Mouse (Mus musculus) midbrain, embryonic 15.5 days (tissue): ENCODE measurements around the gene Tamm41. TPM values are rescaled to one million over a fixed set of nuclear protein-coding genes. Genes with fewer than 3 reads are reported as not detected.

Source experiments
- ATAC-seq: fragments of 200-750 bp; cut with Nextera tagmentation; replicated peaks from 2 replicates; pipeline ENCODE4 v1.8.0; 2017; ENCODE audit warnings: moderate TSS enrichment
- H3K27ac ChIP-seq: fragments of 300-500 bp; sonication (generic); 2 replicates; pipeline ENCODE4 v1.5.1; 2015; ENCODE audit warnings: mild to moderate bottlenecking, inconsistent platforms
- H3K27me3 ChIP-seq: fragments of 300-500 bp; sonication (generic); replicated peaks from 2 replicates; pipeline ENCODE4 v1.6.1; 2015; ENCODE audit warnings: inconsistent platforms
- H3K36me3 ChIP-seq: fragments of 300-500 bp; sonication (generic); replicated peaks from 2 replicates; pipeline ENCODE4 v1.6.1; 2015; ENCODE audit warnings: inconsistent platforms
- H3K4me1 ChIP-seq: fragments of 300-500 bp; sonication (generic); 2 replicates; pipeline ENCODE4 v1.6.1; 2015; ENCODE audit warnings: inconsistent platforms
- H3K4me2 ChIP-seq: fragments of 300-500 bp; sonication (generic); 2 replicates; pipeline ENCODE4 v1.6.1; 2015; ENCODE audit warnings: inconsistent platforms, mild to moderate bottlenecking, moderate library complexity
- H3K4me3 ChIP-seq: fragments of 300-500 bp; sonication (generic); 2 replicates; pipeline ENCODE4 v1.5.1; 2015; ENCODE audit warnings: mild to moderate bottlenecking, inconsistent platforms
- H3K9ac ChIP-seq: fragments of 300-500 bp; sonication (generic); 2 replicates; pipeline ENCODE4 v1.6.1; 2015; ENCODE audit warnings: mild to moderate bottlenecking, inconsistent platforms
- H3K9me3 ChIP-seq: fragments of 300-500 bp; sonication (generic); 2 replicates; pipeline ENCODE4 v1.6.1; 2016; ENCODE audit warnings: inconsistent platforms
- WGBS: fragments of 180-500 bp; shearing (Covaris S2); methylation state at CpG from one replicate; pipeline ENCODE4 v1.1.7; 2015; ENCODE audit warnings: mixed read lengths; 5-methylcytosine and 5-hydroxymethylcytosine counted together
- polyA plus RNA-seq: library from polyadenylated mRNA; unstranded; fragments of >200 nt; fragmentation: Nextera tagmentation; extraction: Ambion mirVana; gene quantifications from 2 replicates; pipeline ENCODE4 v1.2.1, GENCODE M21; 2015

The Tamm41 gene
- polyA plus RNA-seq, 1 experiment from 2014 or later = 51.0 TPM

GRCm38 (mm10) chr6:114967623-114968022 is 70.1 kb downstream of the Tamm41 start:
- H3K4me2 ChIP-seq = peak overlapping the region; percentile 90; the same call in 1 of the 2 replicates
- H3K27me3 ChIP-seq = peaks cover 15% of the 10 kb centered on the region; the same call in 1 of the 2 replicates
- 49% methylated on average over 12 of the region's 12 CpGs for WGBS
- no peak for ATAC-seq
- peak overlapping the region; percentile 73 for H3K4me3 ChIP-seq
- no peak overlapping the region for H3K27ac ChIP-seq
- H3K9me3 ChIP-seq = no peaks in the 10 kb centered on the region
- H3K4me1 ChIP-seq = peaks cover 18% of the 10 kb centered on the region
- H3K9ac ChIP-seq = no peak overlapping the region
- no peaks in the 10 kb centered on the region for H3K36me3 ChIP-seq

DNA sequence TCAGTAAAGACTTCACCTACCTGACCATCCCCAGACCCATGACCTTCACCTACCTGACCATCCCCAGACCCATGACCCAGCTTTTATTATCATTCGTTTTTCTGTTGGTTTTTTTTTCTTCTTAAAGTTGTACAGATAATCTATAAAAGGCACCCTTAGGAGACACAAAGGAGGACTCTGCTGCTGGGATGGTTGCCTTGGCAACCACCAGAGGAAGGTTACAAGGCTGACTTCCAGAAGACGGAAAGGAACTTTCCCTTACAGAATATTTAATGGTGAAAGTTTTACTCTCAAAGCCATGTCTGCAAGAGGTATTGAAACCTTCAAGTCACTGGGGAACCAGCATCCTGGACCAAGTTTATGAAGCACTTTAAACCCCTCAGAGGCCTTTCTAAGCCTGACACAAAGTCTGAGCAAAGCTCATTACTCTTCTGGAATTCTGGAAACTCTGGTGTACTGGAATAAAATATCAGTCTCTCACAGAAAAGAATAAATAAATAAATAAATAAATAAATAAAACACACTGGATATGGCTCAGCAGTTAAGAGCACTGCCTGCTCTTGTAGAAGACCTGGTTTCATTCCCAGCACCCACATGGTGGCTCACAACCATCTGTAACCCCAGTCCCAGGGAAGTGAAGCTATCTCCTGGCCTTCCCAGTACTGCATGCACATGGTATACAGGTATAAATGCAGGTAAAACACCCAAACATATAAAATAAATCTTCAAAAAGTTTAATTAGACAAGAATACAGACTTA is 71.1 kb downstream of the Tamm41 start:
- Histone ChIP-seq H3K27me3 (peaks cover 15% of the 10 kb centered on the region; the same call in 1 of the 2 replicates), H3K4me3 (no peak overlapping the region), H3K4me1 (peaks cover 18% of the 10 kb centered on the region), H3K9me3 (no peaks in the 10 kb centered on the region), H3K27ac (no peak overlapping the region), H3K9ac (no peak overlapping the region), H3K4me2 (no peak overlapping the region), H3K36me3 (no peaks in the 10 kb centered on the region)
- WGBS = 16% methylated on average over 2 of the region's 2 CpGs
- no peak for ATAC-seq

GRCm38 (mm10) chr6:114965802-114966201 is 71.9 kb downstream of the Tamm41 start:
- Histone ChIP-seq H3K4me2 (no peak overlapping the region), H3K9ac (no peak overlapping the region), H3K27me3 (peaks cover 15% of the 10 kb centered on the region; the same call in 1 of the 2 replicates), H3K4me3 (no peak overlapping the region), H3K36me3 (no peaks in the 10 kb centered on the region), H3K4me1 (peaks cover 18% of the 10 kb centered on the region), H3K9me3 (no peaks in the 10 kb centered on the region), H3K27ac (no peak overlapping the region)
- ATAC-seq = no peak
- 87% methylated on average over 3 of the region's 3 CpGs for WGBS

- WGBS = 85% methylated on average over 8 of the region's 8 CpGs
Measured at GRCm38 (mm10) chr6:114965396-114965795, 72.3 kb downstream of the Tamm41 start.

GRCm38 (mm10) chr6:114964235-114964634 is 73.4 kb downstream of the Tamm41 start:
- Histone ChIP-seq H3K4me1 (0 out of 2 replicates have a peak, but pooled peaks cover 8% of the 10 kb centered on the region), H3K27ac (no peak overlapping the region), H3K9me3 (no peaks in the 10 kb centered on the region), H3K9ac (no peak overlapping the region), H3K4me2 (no peak overlapping the region), H3K27me3 (peaks cover 15% of the 10 kb centered on the region; the same call in 1 of the 2 replicates), H3K36me3 (no peaks in the 10 kb centered on the region), H3K4me3 (no peak overlapping the region)
- ATAC-seq = no peak
- 82% methylated on average over 2 of the region's 2 CpGs for WGBS

More at GRCm38 (mm10) chr6:114965396-114965795, 72.3 kb downstream of the Tamm41 start:
- Histone ChIP-seq H3K27me3 (peaks cover 15% of the 10 kb centered on the region; the same call in 1 of the 2 replicates), H3K4me1 (peaks cover 16% of the 10 kb centered on the region), H3K27ac (no peak overlapping the region), H3K36me3 (no peaks in the 10 kb centered on the region), H3K4me2 (no peak overlapping the region), H3K9ac (no peak overlapping the region), H3K9me3 (no peaks in the 10 kb centered on the region), H3K4me3 (no peak overlapping the region)
- no peak for ATAC-seq

DNA sequence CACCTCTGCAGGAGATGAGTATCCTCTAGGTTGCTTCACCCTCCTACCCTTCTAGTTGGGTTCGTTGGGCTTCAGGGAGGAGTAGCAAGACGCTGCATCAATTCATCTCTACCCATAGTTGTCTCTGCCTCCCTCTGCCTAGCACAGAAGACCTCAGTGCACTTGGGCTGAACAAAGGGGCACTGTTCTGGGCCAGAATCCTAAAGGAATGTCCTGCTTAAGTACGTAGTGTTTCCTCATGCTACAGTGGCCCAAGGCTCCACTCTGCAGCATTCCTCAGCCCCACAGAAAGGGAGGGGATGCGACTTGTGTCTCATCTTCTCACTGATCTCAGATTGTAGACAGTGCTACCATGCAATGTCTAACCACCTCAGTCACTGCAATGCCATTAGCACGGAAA is 74.0 kb downstream of the Tamm41 start:
- Histone ChIP-seq H3K36me3 (no peaks in the 10 kb centered on the region), H3K4me1 (0 out of 2 replicates have a peak, but pooled peaks cover 8% of the 10 kb centered on the region), H3K4me3 (no peak overlapping the region), H3K27me3 (peaks cover 14% of the 10 kb centered on the region; the same call in 1 of the 2 replicates), H3K4me2 (no peak overlapping the region), H3K27ac (no peak overlapping the region), H3K9ac (no peak overlapping the region), H3K9me3 (no peaks in the 10 kb centered on the region)
- ATAC-seq = no peak
- 69% methylated on average over 5 of the region's 5 CpGs for WGBS

- H3K4me1 ChIP-seq = 0 out of 2 replicates have a peak, but pooled peaks cover 3% of the 10 kb centered on the region
- no peak overlapping the region for H3K4me3 ChIP-seq
- no peak overlapping the region for H3K9ac ChIP-seq
- H3K27ac ChIP-seq = no peak overlapping the region
- no peak overlapping the region for H3K4me2 ChIP-seq
- H3K36me3 ChIP-seq = no peaks in the 10 kb centered on the region
- WGBS = 81% methylated on average over 10 of the region's 10 CpGs
- H3K9me3 ChIP-seq = no peaks in the 10 kb centered on the region
- ATAC-seq = no peak
- H3K27me3 ChIP-seq = no peaks in the 10 kb centered on the region; the same call in 1 of the 2 replicates
Measured at GRCm38 (mm10) chr6:114961276-114962068, 76.2 kb downstream of the Tamm41 start.

GRCm38 (mm10) chr6:114959012-114959398 is 78.7 kb downstream of the Tamm41 start:
- no peak for ATAC-seq
- H3K4me3 ChIP-seq = no peak overlapping the region
- no peaks in the 10 kb centered on the region for H3K9me3 ChIP-seq
- no peak overlapping the region for H3K27ac ChIP-seq
- H3K36me3 ChIP-seq = no peaks in the 10 kb centered on the region
- H3K4me1 ChIP-seq = no peaks in the 10 kb centered on the region
- no peak overlapping the region for H3K9ac ChIP-seq
- no peak overlapping the region for H3K4me2 ChIP-seq
- H3K27me3 ChIP-seq = no peaks in the 10 kb centered on the region; the same call in 1 of the 2 replicates
- 81% methylated on average over 6 of the region's 6 CpGs for WGBS

DNA sequence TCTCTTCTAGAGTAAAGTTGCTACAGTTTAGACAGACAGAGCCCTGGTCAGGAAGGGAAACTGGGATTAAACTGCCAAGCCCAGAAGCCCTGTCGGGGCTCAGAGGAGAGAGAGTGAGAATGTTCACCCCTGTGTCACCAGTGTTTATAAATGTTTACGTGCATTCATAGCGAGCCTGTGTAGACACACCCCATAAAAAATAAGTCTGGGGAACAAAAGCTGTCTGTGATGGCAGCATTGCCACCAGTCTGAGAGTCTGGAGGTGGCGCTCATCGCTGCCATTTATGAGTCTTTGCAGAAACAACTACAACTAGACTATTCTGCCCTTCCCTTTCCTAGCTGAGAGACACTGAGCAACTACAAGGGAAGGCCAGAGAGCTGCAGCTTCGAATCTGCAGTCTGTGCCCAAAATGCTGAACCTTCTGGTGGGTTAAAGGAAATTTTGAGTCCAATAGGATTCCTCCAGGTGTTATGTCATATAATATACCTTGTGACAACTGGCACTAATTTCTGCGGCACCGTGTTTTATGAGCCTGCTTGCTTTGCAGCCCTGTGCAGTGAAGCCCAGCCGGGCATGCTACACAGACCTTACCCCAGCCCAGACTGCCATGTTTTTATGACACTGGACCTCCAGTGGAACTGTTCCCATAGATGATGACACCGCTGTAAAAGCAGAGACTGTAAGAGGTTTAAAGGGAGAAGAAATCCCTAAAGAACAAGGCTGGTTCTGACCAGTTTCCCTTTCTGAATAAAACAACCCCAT is 79.2 kb downstream of the Tamm41 start:
- Histone ChIP-seq H3K27me3 (no peaks in the 10 kb centered on the region; the same call in 1 of the 2 replicates), H3K27ac (no peak overlapping the region), H3K4me2 (no peak overlapping the region), H3K36me3 (no peaks in the 10 kb centered on the region), H3K9ac (no peak overlapping the region), H3K9me3 (no peaks in the 10 kb centered on the region), H3K4me1 (no peaks in the 10 kb centered on the region), H3K4me3 (no peak overlapping the region)
- no peak for ATAC-seq
- WGBS = 84% methylated on average over 10 of the region's 10 CpGs

- Histone ChIP-seq H3K27me3 (no peaks in the 10 kb centered on the region; the same call in 1 of the 2 replicates), H3K9me3 (no peaks in the 10 kb centered on the region), H3K27ac (no peak overlapping the region), H3K9ac (no peak overlapping the region), H3K4me3 (no peak overlapping the region), H3K36me3 (no peaks in the 10 kb centered on the region), H3K4me2 (no peak overlapping the region), H3K4me1 (no peaks in the 10 kb centered on the region)
- WGBS = 75% methylated on average over 12 of the region's 12 CpGs
- no peak for ATAC-seq
Measured at GRCm38 (mm10) chr6:114957756-114958155, 79.9 kb downstream of the Tamm41 start.

- Histone ChIP-seq H3K4me3 (no peak overlapping the region), H3K4me1 (peaks cover 6% of the 10 kb centered on the region; the same call in 1 of the 2 replicates), H3K4me2 (no peak overlapping the region), H3K36me3 (no peaks in the 10 kb centered on the region), H3K27ac (no peak overlapping the region), H3K27me3 (no peaks in the 10 kb centered on the region; the same call in 1 of the 2 replicates), H3K9ac (no peak overlapping the region), H3K9me3 (no peaks in the 10 kb centered on the region)
- ATAC-seq = no peak
- WGBS = 81% methylated on average over 5 of the region's 5 CpGs
Measured at GRCm38 (mm10) chr6:114954496-114954895, 83.2 kb downstream of the Tamm41 start.
